Mouse (Mus musculus): ENCODE measurements around the gene Atp1a2. TPM values are rescaled to one million over a fixed set of nuclear protein-coding genes. Genes with fewer than 3 reads are reported as not detected.

Atp1a2 gene
- polyA plus RNA-seq (2015; fragmentation: Nextera tagmentation; extraction: Ambion mirVana): 4.1 and 5.3 TPM in 2 replicates

DNA sequence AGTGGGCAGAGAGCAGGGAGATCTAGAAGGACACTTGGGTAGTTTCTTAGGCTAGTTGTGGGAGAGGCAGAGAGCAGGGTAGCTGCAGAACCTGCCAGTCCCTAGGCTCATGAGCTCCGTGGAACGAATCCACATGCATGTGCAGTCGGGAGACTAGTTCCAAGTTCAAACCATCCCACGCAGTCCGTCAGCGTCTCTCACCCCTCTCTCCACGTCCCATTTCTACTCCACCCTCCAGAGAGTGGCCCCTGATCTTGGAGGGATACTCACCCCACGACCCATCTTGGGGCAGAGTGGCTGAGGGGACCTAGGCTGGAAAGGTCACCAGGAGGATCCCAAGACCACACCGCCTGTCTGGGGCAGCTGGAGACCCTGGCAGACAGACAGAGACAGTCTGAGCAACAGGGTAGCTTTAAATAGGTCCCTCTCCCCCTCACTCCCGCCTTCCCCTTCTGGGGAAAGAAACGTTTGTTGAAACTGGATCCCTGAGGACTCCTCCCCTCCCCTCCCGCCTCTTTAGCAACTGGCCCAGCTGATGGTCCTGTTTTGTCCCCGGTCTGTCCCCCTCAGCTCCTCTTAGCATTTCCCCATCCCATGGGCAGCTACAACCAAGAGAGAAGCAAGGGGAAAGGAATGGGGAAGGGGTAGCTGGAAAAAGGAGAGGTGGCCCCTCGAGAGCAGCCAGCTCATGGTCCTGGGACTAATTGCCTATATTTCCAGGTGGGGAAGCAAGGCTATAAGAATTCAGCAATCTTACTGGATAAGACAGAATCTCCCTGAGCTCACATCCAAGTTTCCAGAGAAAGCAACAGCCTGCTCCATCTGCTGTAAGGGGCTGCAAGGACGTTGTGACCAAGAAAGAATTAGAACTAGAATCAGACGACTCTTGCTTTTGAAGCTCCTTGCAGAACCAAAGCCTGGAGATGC is at the start of gene Atp1a2:
Atp1a2 (minus strand) TSS at position 454 of the 927 bp plus-strand sequence.

GRCm38 (mm10) chr1:172340729-172341321 is 43.0 kb upstream of the Atp1a2 start, which contains the start of gene Kcnj10:
TSS of gene Kcnj10 (plus strand) at chr1:172341210.

DNA sequence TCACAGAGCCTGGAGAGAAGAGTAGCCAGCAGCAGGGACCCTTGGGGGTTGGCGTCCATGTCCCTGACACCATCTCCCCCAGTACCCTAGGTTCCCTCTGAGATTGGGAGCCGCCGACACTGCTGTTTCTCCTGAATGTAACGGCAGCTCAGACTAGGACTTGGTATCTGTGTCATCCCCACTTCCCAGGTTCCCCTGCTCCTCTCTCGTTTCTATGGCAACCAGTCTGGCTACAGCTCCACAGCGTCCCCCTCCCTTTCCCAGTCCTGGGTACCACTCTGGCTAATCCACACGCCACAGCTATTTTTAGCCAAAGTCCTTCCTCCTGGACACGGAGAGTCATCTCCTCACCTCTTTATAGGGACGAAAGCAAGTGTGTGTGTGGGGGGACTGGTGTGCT is 31.3 kb upstream of the Atp1a2 start, which contains the start of gene Kcnj9:
Kcnj9 (minus strand) TSS at position 188 of the 400 bp plus-strand sequence.

DNA sequence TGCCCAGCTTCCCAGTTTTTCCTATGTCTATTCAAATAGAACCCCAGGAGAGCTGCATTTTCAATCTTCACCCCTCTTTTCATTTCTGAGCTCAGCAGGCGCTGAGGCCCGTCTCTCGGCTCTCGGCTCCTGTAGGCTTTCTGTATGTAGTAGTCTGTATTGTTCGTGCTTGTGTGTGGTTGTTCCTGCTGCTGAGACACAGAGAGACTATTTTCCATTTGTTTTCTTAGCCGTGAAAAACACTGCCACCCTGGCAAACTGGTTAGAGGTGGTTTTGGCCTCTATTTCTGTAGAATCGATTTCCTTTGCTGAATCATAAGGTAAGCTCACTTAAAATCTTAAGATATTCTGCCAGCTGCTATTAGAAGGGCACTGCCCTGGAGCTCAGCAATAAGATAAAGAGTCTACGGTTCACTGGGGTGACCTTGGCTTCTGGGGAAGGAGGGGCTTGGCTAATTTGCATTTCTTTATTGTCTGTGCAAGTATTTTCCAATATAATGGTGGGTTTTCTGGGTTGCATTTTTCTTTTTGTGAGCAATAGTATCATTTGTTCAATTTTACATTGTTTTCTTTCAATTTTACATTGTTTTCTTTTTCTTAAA is 36.3 kb downstream of the Atp1a2 start, which contains the start of gene Igsf8:
Igsf8 (plus strand) TSS at position 165 of the 602 bp plus-strand sequence.

DNA sequence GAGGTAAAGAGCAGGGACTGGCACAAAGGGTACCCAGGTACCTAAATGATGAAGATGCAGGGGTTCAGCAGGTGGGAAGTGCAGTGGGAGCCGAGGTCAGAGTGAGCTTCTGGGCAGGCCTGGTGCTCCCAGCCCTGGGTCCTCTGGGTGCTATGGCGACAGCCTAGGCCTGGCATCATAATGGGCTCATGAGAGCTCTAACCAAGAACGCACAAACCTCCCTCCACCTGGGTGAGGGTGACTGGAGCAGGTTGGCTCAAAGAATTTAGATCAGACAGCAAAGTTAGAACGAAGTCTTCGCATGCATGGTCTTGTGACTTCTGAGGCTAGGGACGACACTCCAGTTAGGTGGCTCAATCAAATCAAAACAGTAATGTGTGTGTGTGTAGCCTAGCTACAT is 39.5 kb downstream of the Atp1a2 start, which contains the start of gene Atp1a4:
Atp1a4 (minus strand) TSS at position 101 of the 400 bp plus-strand sequence.

Other genes starting within 250 kb of the Atp1a2 start
- gene Nhlh1, start 240.5 kb downstream of the Atp1a2 start, polyA plus RNA-seq (2015; fragmentation: Nextera tagmentation; extraction: Ambion mirVana): not detected in 2 replicates
- gene Copa, start 215.5 kb downstream of the Atp1a2 start, polyA plus RNA-seq (2015; fragmentation: Nextera tagmentation; extraction: Ambion mirVana): 85.7 and 124 TPM in 2 replicates
- gene Ncstn, start 215.3 kb downstream of the Atp1a2 start, polyA plus RNA-seq (2015; fragmentation: Nextera tagmentation; extraction: Ambion mirVana): 84.9 and 127 TPM in 2 replicates
- gene Pex19, start 171.3 kb downstream of the Atp1a2 start, polyA plus RNA-seq (2015; fragmentation: Nextera tagmentation; extraction: Ambion mirVana): 131 and 196 TPM in 2 replicates
- gene Dcaf8, start 150.0 kb downstream of the Atp1a2 start, polyA plus RNA-seq (2015; fragmentation: Nextera tagmentation; extraction: Ambion mirVana): 85.4 and 126 TPM in 2 replicates
- 91.0 and 111 TPM in 2 replicates for gene Pea15a, start 91.3 kb downstream of the Atp1a2 start, polyA plus RNA-seq (2015; fragmentation: Nextera tagmentation; extraction: Ambion mirVana)
- gene Casq1, start 78.2 kb downstream of the Atp1a2 start, polyA plus RNA-seq (2015; fragmentation: Nextera tagmentation; extraction: Ambion mirVana): 1.3 and 9.1 TPM in 2 replicates
- gene Atp1a4, start 39.6 kb downstream of the Atp1a2 start, polyA plus RNA-seq (2015; fragmentation: Nextera tagmentation; extraction: Ambion mirVana): 0.68 and 2.4 TPM in 2 replicates
- gene Igsf8, start 36.4 kb downstream of the Atp1a2 start, polyA plus RNA-seq (2015; fragmentation: Nextera tagmentation; extraction: Ambion mirVana): 29.8 and 33.0 TPM in 2 replicates
- gene Kcnj9, start 31.3 kb upstream of the Atp1a2 start, polyA plus RNA-seq (2015; fragmentation: Nextera tagmentation; extraction: Ambion mirVana): 0.28 TPM in 1 of 2 replicates, not detected in the other
- gene Kcnj10, start 43.1 kb upstream of the Atp1a2 start, polyA plus RNA-seq (2015; fragmentation: Nextera tagmentation; extraction: Ambion mirVana): 0.30 and 0.65 TPM in 2 replicates
- 3.3 and 4.9 TPM in 2 replicates for gene Pigm, start 78.5 kb upstream of the Atp1a2 start, polyA plus RNA-seq (2015; fragmentation: Nextera tagmentation; extraction: Ambion mirVana)
- gene Slamf9, start 177.3 kb upstream of the Atp1a2 start, polyA plus RNA-seq (2015; fragmentation: Nextera tagmentation; extraction: Ambion mirVana): 2.1 and 2.9 TPM in 2 replicates
- 6.3 and 9.2 TPM in 2 replicates for gene Igsf9, start 183.7 kb upstream of the Atp1a2 start, polyA plus RNA-seq (2015; fragmentation: Nextera tagmentation; extraction: Ambion mirVana)
- 205 and 299 TPM in 2 replicates for gene Tagln2, start 202.0 kb upstream of the Atp1a2 start, polyA plus RNA-seq (2015; fragmentation: Nextera tagmentation; extraction: Ambion mirVana)
- 0.98 and 2.0 TPM in 2 replicates for gene Cfap45, start 222.7 kb upstream of the Atp1a2 start, polyA plus RNA-seq (2015; fragmentation: Nextera tagmentation; extraction: Ambion mirVana)

Data from adrenal gland, postnatal 0 days (tissue).